Mouse (Mus musculus): ENCODE measurements around the gene Tmem178b. TPM values are rescaled to one million over a fixed set of nuclear protein-coding genes. Genes with fewer than 3 reads are reported as not detected.

Gene Tmem178b
- polyA plus RNA-seq, 1 experiment from 2014 or later = 0.67 TPM

GRCm38 (mm10) chr6:39872306-39872900 is 668 bp upstream of the Tmem178b start:
- H3K4me3 ChIP-seq (ENCODE audit: low read length) = peak overlapping the region; percentile 60
- WGBS = under 1% methylated on average over 39 of the region's 39 CpGs
- H3K9ac ChIP-seq (ENCODE audit: low read depth, low read length) = peak overlapping the region; percentile 60
- H3K27me3 ChIP-seq (replicated peaks; ENCODE audit: control insufficient read depth, insufficient read depth, low read length) = peaks cover 46% of the 10 kb centered on the region
- ATAC-seq = peak; percentile 57
- peaks cover 12% of the 10 kb centered on the region for H3K4me1 ChIP-seq (ENCODE audit: control insufficient read depth, insufficient read depth, low read length)
- no peaks in the 10 kb centered on the region for H3K9me3 ChIP-seq (ENCODE audit: control insufficient read depth, low read length)
- H3K36me3 ChIP-seq (ENCODE audit: control insufficient read depth, insufficient read depth, low read length) = no peaks in the 10 kb centered on the region
- H3K4me2 ChIP-seq (ENCODE audit: low read depth, low read length) = peak overlapping the region; percentile 97
- H3K27ac ChIP-seq (ENCODE audit: low read length) = no peak overlapping the region

- ATAC-seq = no peak
- Histone ChIP-seq H3K4me3 (ENCODE audit: low read length) (no peak overlapping the region), H3K27ac (ENCODE audit: low read length) (no peak overlapping the region), H3K4me2 (ENCODE audit: low read depth, low read length) (no peak overlapping the region), H3K9ac (ENCODE audit: low read depth, low read length) (no peak overlapping the region), H3K27me3 (replicated peaks; ENCODE audit: control insufficient read depth, insufficient read depth, low read length) (peaks cover 40% of the 10 kb centered on the region), H3K4me1 (ENCODE audit: control insufficient read depth, insufficient read depth, low read length) (peaks cover 12% of the 10 kb centered on the region), H3K9me3 (ENCODE audit: control insufficient read depth, low read length) (no peaks in the 10 kb centered on the region), H3K36me3 (ENCODE audit: control insufficient read depth, insufficient read depth, low read length) (no peaks in the 10 kb centered on the region)
- WGBS = 54% methylated on average over 4 of the region's 4 CpGs
These were observed 2.1 kb downstream of the Tmem178b start for GRCm38 (mm10) chr6:39875186-39875585.

- no peaks in the 10 kb centered on the region for H3K9me3 ChIP-seq (ENCODE audit: control insufficient read depth, low read length)
- H3K4me1 ChIP-seq (ENCODE audit: control insufficient read depth, insufficient read depth, low read length) = peaks cover 8% of the 10 kb centered on the region; the same call in 1 of the 2 replicates
- no peak overlapping the region for H3K4me2 ChIP-seq (ENCODE audit: low read depth, low read length)
- no peaks in the 10 kb centered on the region for H3K36me3 ChIP-seq (ENCODE audit: control insufficient read depth, insufficient read depth, low read length)
- H3K27me3 ChIP-seq (replicated peaks; ENCODE audit: control insufficient read depth, insufficient read depth, low read length) = peaks cover 31% of the 10 kb centered on the region
- no peak overlapping the region for H3K4me3 ChIP-seq (ENCODE audit: low read length)
- H3K9ac ChIP-seq (ENCODE audit: low read depth, low read length) = no peak overlapping the region
- no peak overlapping the region for H3K27ac ChIP-seq (ENCODE audit: low read length)
- no peak for ATAC-seq
- WGBS = 68% methylated on average over 3 of the region's 3 CpGs
These were observed 3.4 kb downstream of the Tmem178b start for GRCm38 (mm10) chr6:39876444-39876843.

GRCm38 (mm10) chr6:39890811-39891210 is 17.7 kb downstream of the Tmem178b start:
- WGBS = 63% methylated on average over 3 of the region's 3 CpGs
- ATAC-seq = no peak
- H3K4me2 ChIP-seq (ENCODE audit: low read depth, low read length) = no peak overlapping the region
- no peaks in the 10 kb centered on the region for H3K27me3 ChIP-seq (replicated peaks; ENCODE audit: control insufficient read depth, insufficient read depth, low read length)
- H3K4me3 ChIP-seq (ENCODE audit: low read length) = no peak overlapping the region
- no peaks in the 10 kb centered on the region for H3K4me1 ChIP-seq (ENCODE audit: control insufficient read depth, insufficient read depth, low read length)
- no peaks in the 10 kb centered on the region for H3K9me3 ChIP-seq (ENCODE audit: control insufficient read depth, low read length)
- H3K36me3 ChIP-seq (ENCODE audit: control insufficient read depth, insufficient read depth, low read length) = no peaks in the 10 kb centered on the region
- H3K27ac ChIP-seq (ENCODE audit: low read length) = no peak overlapping the region
- H3K9ac ChIP-seq (ENCODE audit: low read depth, low read length) = no peak overlapping the region

GRCm38 (mm10) chr6:39896500-39896899 is 23.4 kb downstream of the Tmem178b start:
- no peak overlapping the region for H3K4me3 ChIP-seq (ENCODE audit: low read length)
- H3K27ac ChIP-seq (ENCODE audit: low read length) = no peak overlapping the region
- no peaks in the 10 kb centered on the region for H3K9me3 ChIP-seq (ENCODE audit: control insufficient read depth, low read length)
- H3K9ac ChIP-seq (ENCODE audit: low read depth, low read length) = no peak overlapping the region
- H3K4me2 ChIP-seq (ENCODE audit: low read depth, low read length) = no peak overlapping the region
- H3K27me3 ChIP-seq (replicated peaks; ENCODE audit: control insufficient read depth, insufficient read depth, low read length) = no peaks in the 10 kb centered on the region
- H3K36me3 ChIP-seq (ENCODE audit: control insufficient read depth, insufficient read depth, low read length) = no peaks in the 10 kb centered on the region
- H3K4me1 ChIP-seq (ENCODE audit: control insufficient read depth, insufficient read depth, low read length) = no peaks in the 10 kb centered on the region
- 82% methylated on average over 3 of the region's 3 CpGs for WGBS
- no peak for ATAC-seq

GRCm38 (mm10) chr6:39899231-39899630 is 26.2 kb downstream of the Tmem178b start:
- 39% methylated on average over 4 of the region's 4 CpGs for WGBS
- ATAC-seq = no peak
- Histone ChIP-seq H3K4me3 (ENCODE audit: low read length) (no peak overlapping the region), H3K4me1 (ENCODE audit: control insufficient read depth, insufficient read depth, low read length) (no peaks in the 10 kb centered on the region), H3K36me3 (ENCODE audit: control insufficient read depth, insufficient read depth, low read length) (no peaks in the 10 kb centered on the region), H3K4me2 (ENCODE audit: low read depth, low read length) (no peak overlapping the region), H3K27ac (ENCODE audit: low read length) (no peak overlapping the region), H3K9me3 (ENCODE audit: control insufficient read depth, low read length) (no peaks in the 10 kb centered on the region), H3K27me3 (replicated peaks; ENCODE audit: control insufficient read depth, insufficient read depth, low read length) (no peaks in the 10 kb centered on the region), H3K9ac (ENCODE audit: low read depth, low read length) (no peak overlapping the region)

- ATAC-seq = no peak
- Histone ChIP-seq H3K27ac (ENCODE audit: low read length) (no peak overlapping the region), H3K36me3 (ENCODE audit: control insufficient read depth, insufficient read depth, low read length) (no peaks in the 10 kb centered on the region), H3K9ac (ENCODE audit: low read depth, low read length) (no peak overlapping the region), H3K9me3 (ENCODE audit: control insufficient read depth, low read length) (no peaks in the 10 kb centered on the region), H3K27me3 (replicated peaks; ENCODE audit: control insufficient read depth, insufficient read depth, low read length) (no peaks in the 10 kb centered on the region), H3K4me1 (ENCODE audit: control insufficient read depth, insufficient read depth, low read length) (no peaks in the 10 kb centered on the region), H3K4me2 (ENCODE audit: low read depth, low read length) (no peak overlapping the region), H3K4me3 (ENCODE audit: low read length) (no peak overlapping the region)
- 59% methylated on average over 6 of the region's 6 CpGs for WGBS
These were observed 30.2 kb downstream of the Tmem178b start for GRCm38 (mm10) chr6:39903220-39903773.

GRCm38 (mm10) chr6:39903845-39904244 is 30.8 kb downstream of the Tmem178b start:
- 56% methylated on average over 11 of the region's 11 CpGs for WGBS
- Histone ChIP-seq H3K4me1 (ENCODE audit: control insufficient read depth, insufficient read depth, low read length) (no peaks in the 10 kb centered on the region), H3K4me2 (ENCODE audit: low read depth, low read length) (no peak overlapping the region), H3K9me3 (ENCODE audit: control insufficient read depth, low read length) (no peaks in the 10 kb centered on the region), H3K9ac (ENCODE audit: low read depth, low read length) (no peak overlapping the region), H3K27ac (ENCODE audit: low read length) (no peak overlapping the region), H3K27me3 (replicated peaks; ENCODE audit: control insufficient read depth, insufficient read depth, low read length) (no peaks in the 10 kb centered on the region), H3K4me3 (ENCODE audit: low read length) (no peak overlapping the region), H3K36me3 (ENCODE audit: control insufficient read depth, insufficient read depth, low read length) (no peaks in the 10 kb centered on the region)
- no peak for ATAC-seq

GRCm38 (mm10) chr6:39914956-39915355 is 41.9 kb downstream of the Tmem178b start:
- Histone ChIP-seq H3K4me3 (ENCODE audit: low read length) (no peak overlapping the region), H3K27me3 (replicated peaks; ENCODE audit: control insufficient read depth, insufficient read depth, low read length) (no peaks in the 10 kb centered on the region), H3K36me3 (ENCODE audit: control insufficient read depth, insufficient read depth, low read length) (no peaks in the 10 kb centered on the region), H3K4me1 (ENCODE audit: control insufficient read depth, insufficient read depth, low read length) (no peaks in the 10 kb centered on the region), H3K9ac (ENCODE audit: low read depth, low read length) (no peak overlapping the region), H3K4me2 (ENCODE audit: low read depth, low read length) (no peak overlapping the region), H3K27ac (ENCODE audit: low read length) (no peak overlapping the region), H3K9me3 (ENCODE audit: control insufficient read depth, low read length) (no peaks in the 10 kb centered on the region)
- no peak for ATAC-seq
- 36% methylated on average over 8 of the region's 8 CpGs for WGBS

Data from intestine, embryonic 16.5 days (tissue).